In the genomic region with DNA sequence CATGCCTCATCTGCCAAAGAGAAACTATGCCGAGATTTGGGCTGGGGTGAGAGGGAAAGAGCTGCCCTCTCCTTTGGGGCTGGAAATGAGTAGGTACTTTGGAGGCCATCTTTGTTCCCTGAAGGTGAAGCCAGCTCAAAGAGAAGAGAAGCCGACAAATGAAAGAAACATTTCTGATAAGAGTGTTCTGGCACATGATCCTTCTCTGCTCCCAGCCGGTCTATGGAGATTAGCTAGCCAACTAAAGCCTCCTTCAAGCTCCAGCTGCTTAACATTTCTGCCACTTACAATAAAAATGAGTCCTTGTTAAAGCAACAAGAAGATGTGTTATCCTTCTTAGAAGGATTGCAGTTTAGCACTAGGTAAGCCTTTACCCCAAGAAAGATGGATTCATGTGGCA, we compare ENCODE assay signal across 22 mouse cellular contexts.
"Had no signal": no experiment of that assay in that cellular context is flagged by ENCODE, and none has a peak within 500 bp of the region (broad histone marks: within the 10 kb centered on the region; RNA-seq: fewer than 3 reads in every experiment).

No protein-coding gene starts in this region.

- H3K27ac ChIP-seq: liver, embryonic 15.5 days; lung, embryonic 15.5 days; midbrain, embryonic 10.5 days; midbrain, embryonic 12.5 days; neural tube, embryonic 13.5 days; neural tube, embryonic 15.5 days; stomach, embryonic 15.5 days; stomach, postnatal 0 days had no signal

- H3K36me3 ChIP-seq: liver, embryonic 15.5 days; lung, embryonic 15.5 days; midbrain, embryonic 10.5 days; midbrain, embryonic 12.5 days; neural tube, embryonic 13.5 days; neural tube, embryonic 15.5 days; stomach, embryonic 15.5 days had no signal

- H3K9ac ChIP-seq: liver, embryonic 15.5 days; lung, embryonic 15.5 days; midbrain, embryonic 12.5 days; neural tube, embryonic 13.5 days; neural tube, embryonic 15.5 days; stomach, embryonic 15.5 days had no signal

- H3K4me3 ChIP-seq: liver, embryonic 15.5 days; lung, embryonic 15.5 days; megakaryocyte, embryonic 14.5 days; midbrain, embryonic 10.5 days; midbrain, embryonic 12.5 days; myocyte; neural tube, embryonic 13.5 days; neural tube, embryonic 15.5 days; stomach, embryonic 15.5 days had no signal

- DNase-seq: lung, adult 18-20 months; lung, postnatal 14 days; lung, postnatal 4 days; midbrain, embryonic 14.5 days; right cerebral cortex, adult 18-20 months; right cerebral cortex, postnatal 25 days; right cerebral cortex, postnatal 4 days; thymus, adult 2 months; thymus, postnatal 25 days; thymus, postnatal 4 days had no signal

- H3K27me3 ChIP-seq: liver, embryonic 15.5 days; lung, embryonic 15.5 days; megakaryocyte, embryonic 14.5 days; midbrain, embryonic 12.5 days; neural tube, embryonic 13.5 days; neural tube, embryonic 15.5 days; stomach, embryonic 15.5 days had no signal

- H3K4me1 ChIP-seq: lung, embryonic 15.5 days; midbrain, embryonic 10.5 days; midbrain, embryonic 12.5 days; neural tube, embryonic 13.5 days; stomach, embryonic 15.5 days had no signal

- H3K4me2 ChIP-seq: liver, embryonic 15.5 days; lung, embryonic 15.5 days; midbrain, embryonic 12.5 days; neural tube, embryonic 13.5 days; neural tube, embryonic 15.5 days; stomach, embryonic 15.5 days had no signal

- ATAC-seq: lung, postnatal 0 days; midbrain, embryonic 16.5 days had no signal

- H3K9me3 ChIP-seq: liver, embryonic 15.5 days; lung, embryonic 15.5 days; megakaryocyte, embryonic 14.5 days; midbrain, embryonic 10.5 days; midbrain, embryonic 12.5 days; neural tube, embryonic 13.5 days; neural tube, embryonic 15.5 days; stomach, embryonic 15.5 days had no signal
